ENCODE assay signal across 8 mouse cellular contexts in the genomic region with DNA sequence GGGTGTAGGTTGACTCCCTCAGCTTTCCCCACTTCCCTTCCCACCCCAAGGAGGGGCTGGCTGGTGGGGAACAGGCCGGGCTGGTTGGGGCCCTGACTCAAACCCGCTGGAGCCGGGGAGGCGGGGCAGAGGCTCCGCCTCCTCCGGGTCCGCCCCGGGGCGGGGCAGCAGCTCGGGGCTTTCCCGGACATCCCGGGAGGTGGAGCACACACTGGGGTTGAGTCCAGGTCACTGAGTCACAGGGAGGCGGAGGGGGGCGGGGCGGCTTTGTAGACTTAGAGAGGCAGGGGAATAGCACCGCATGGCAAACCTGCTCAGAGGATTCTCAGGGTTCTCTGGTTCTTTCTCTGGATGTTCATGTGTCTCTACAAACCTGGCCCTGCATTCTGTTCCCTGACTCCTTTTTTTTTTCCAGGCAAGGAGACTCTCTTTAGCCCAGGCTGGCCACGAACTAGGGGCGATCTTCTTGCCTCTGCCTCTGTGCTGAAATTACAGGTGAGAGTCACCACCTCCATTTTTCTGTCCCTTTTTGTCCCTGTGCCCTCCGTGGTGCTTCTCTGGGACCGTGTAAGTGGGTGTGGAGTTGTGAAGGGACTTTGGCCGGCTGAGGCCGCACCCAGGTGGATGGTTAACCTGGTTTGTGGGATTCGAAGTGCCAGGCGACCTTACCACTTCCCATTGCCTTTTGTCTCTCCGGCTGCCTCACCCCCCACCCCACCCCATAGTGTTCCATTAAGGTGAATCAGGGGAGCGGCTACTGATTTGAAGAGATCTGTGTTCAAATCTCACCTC. TPM values are rescaled to one million over a fixed set of nuclear protein-coding genes. Genes with fewer than 3 reads are reported as not detected.
DNase-seq lines count a peak whose midpoint lies in the region; ATAC-seq and TF ChIP-seq lines count a peak whose summit lies in the region.

No protein-coding gene starts in this region.

- no peak for TF ChIP-seq CTCF in Patski (IDR thresholded peaks at IDR 0.05)
- TF ChIP-seq CTCF in kidney, postnatal 0 days (IDR thresholded peaks at IDR 0.05; ENCODE audit: low read depth): no peak

- POLR2A ChIA-PET in Patski (lab: Charles Lee): interaction anchor here (0.9 to 1.1 kb wide), 2 partner anchors 18 to 21 kb away, joined by 3 to 4 read pairs; no protein-coding TSS in a partner anchor

- no peak overlapping the region for H3K4me3 ChIP-seq in embryonic facial prominence, embryonic 11.5 days (ENCODE audit: low read depth, low read length)
- no peak overlapping the region for H3K4me3 ChIP-seq in heart, embryonic 14.5 days (ENCODE audit: control insufficient read depth in 1 of 2, insufficient read depth in 1 of 2, low read depth in 1 of 2, low read length in 2 of 2)
- no peak overlapping the region for H3K4me3 ChIP-seq in kidney, postnatal 0 days (replicated peaks; ENCODE audit: low read depth, low read length)
- no peak overlapping the region for H3K4me3 ChIP-seq in macrophage (ENCODE audit: inconsistent target)

- CTCF ChIA-PET in Patski (lab: Charles Lee): interaction anchor here (1.4 to 1.5 kb wide), 2 partner anchors 15 to 20 kb away, joined by 3 to 7 read pairs; no protein-coding TSS in a partner anchor

- H3K4me2 ChIP-seq in embryonic facial prominence, embryonic 11.5 days (ENCODE audit: low read depth, low read length): peak overlapping the region; percentile 23; the same call in 1 of the 2 replicates
- H3K4me2 ChIP-seq in heart, embryonic 14.5 days (ENCODE audit: low read length): peak overlapping the region; percentile 36
- peak overlapping the region; percentile 32 for H3K4me2 ChIP-seq in kidney, postnatal 0 days (ENCODE audit: low read length)

- H3K27me3 ChIP-seq in Patski: no peaks in the 10 kb centered on the region
- H3K27me3 ChIP-seq in embryonic facial prominence, embryonic 11.5 days (ENCODE audit: control insufficient read depth, insufficient read depth, low read length): peaks cover 14% of the 10 kb centered on the region
- peaks cover 22% of the 10 kb centered on the region for H3K27me3 ChIP-seq in heart, embryonic 14.5 days (ENCODE audit: control insufficient read depth, insufficient read depth, low read length)
- H3K27me3 ChIP-seq in kidney, postnatal 0 days (ENCODE audit: insufficient read depth, low read length): no peaks in the 10 kb centered on the region; the same call in 1 of the 2 replicates

- peaks cover 27% of the 10 kb centered on the region; the same call in 1 of the 2 replicates for H3K79me2 ChIP-seq in macrophage (ENCODE audit: inconsistent target)

- H3K9ac ChIP-seq in embryonic facial prominence, embryonic 11.5 days (replicated peaks; ENCODE audit: low read length): 0 out of 2 replicates have a peak overlapping the region, but pooled peaks have one; percentile 15
- H3K9ac ChIP-seq in heart, embryonic 14.5 days (ENCODE audit: low read length): no peak overlapping the region
- H3K9ac ChIP-seq in kidney, postnatal 0 days (ENCODE audit: low read depth, low read length): 0 out of 2 replicates have a peak overlapping the region, but pooled peaks have one; percentile 9

- no peaks in the 10 kb centered on the region for H3K9me3 ChIP-seq in embryonic facial prominence, embryonic 11.5 days (replicated peaks; ENCODE audit: control insufficient read depth, low read length)
- H3K9me3 ChIP-seq in heart, embryonic 14.5 days (ENCODE audit: control insufficient read depth, low read length): no peaks in the 10 kb centered on the region
- no peaks in the 10 kb centered on the region for H3K9me3 ChIP-seq in kidney, postnatal 0 days (replicated peaks; ENCODE audit: low read length)

- in situ Hi-C loops in Patski (cut with MboI; ENCODE audit: low pct_unique_long_range_greater_than_20kb): no loop called here

- peak; percentile 90 for DNase-seq in 3T3-L1 (ENCODE audit: low read depth, low spot score)
- DNase-seq in Patski (ENCODE audit: low read depth, low spot score): no peak
- DNase-seq in embryonic facial prominence, embryonic 11.5 days (ENCODE audit: low spot score): peak; percentile 90
- peak; percentile 88 for DNase-seq in kidney, postnatal 0 days (ENCODE audit: low spot score)
- peak; percentile 83 for DNase-seq in skeletal muscle tissue, adult 2 months (ENCODE audit: low read depth, low spot score)
- DNase-seq in yolk sac, embryonic 10.5 days (ENCODE audit: low spot score): peak; percentile 91

- 23% methylated on average over 26 of the region's 26 CpGs for whole genome bisulfite sequencing in embryonic facial prominence, embryonic 11.5 days
- 23% methylated on average over 26 of the region's 26 CpGs for WGBS in heart, embryonic 14.5 days
- 24% methylated on average over 19 of the region's 26 CpGs for WGBS in kidney, postnatal 0 days
- 23% methylated on average over 21 of the region's 26 CpGs for WGBS in macrophage (ENCODE audit: missing documents)

- ATAC-seq in Patski: peak; percentile 64
- peak; percentile 80 for ATAC-seq in embryonic facial prominence, embryonic 11.5 days (replicated peaks; ENCODE audit: insufficient number of reproducible peaks, low FRiP score, low TSS enrichment, low read depth)
- peak; percentile 71 for ATAC-seq in heart, embryonic 14.5 days (ENCODE audit: insufficient number of reproducible peaks, insufficient read depth, low FRiP score, low read depth)
- peak; percentile 91 for ATAC-seq in kidney, postnatal 0 days (replicated peaks; ENCODE audit: low FRiP score, low read depth)

- H3K27ac ChIP-seq in embryonic facial prominence, embryonic 11.5 days (replicated peaks; ENCODE audit: low read depth, low read length): peak overlapping the region; percentile 83
- peak overlapping the region in 1 of 2 experiments; percentile 58; a peak in 2 of 4 replicates for H3K27ac ChIP-seq in heart, embryonic 14.5 days (replicated peaks in 1 of 2; ENCODE audit: control insufficient read depth in 1 of 2, insufficient read depth in 1 of 2, low read depth in 2 of 2, low read length in 2 of 2)
- H3K27ac ChIP-seq in kidney, postnatal 0 days: peak overlapping the region; percentile 91
- H3K27ac ChIP-seq in macrophage: peak overlapping the region; percentile 100

- H3K4me1 ChIP-seq in embryonic facial prominence, embryonic 11.5 days (ENCODE audit: control insufficient read depth, insufficient read depth, low read length): peaks cover 8% of the 10 kb centered on the region; the same call in 1 of the 2 replicates
- H3K4me1 ChIP-seq in heart, embryonic 14.5 days (ENCODE audit: control insufficient read depth in 2 of 2, insufficient read depth in 2 of 2, low read length in 2 of 2): peaks cover 13 to 27% of the 10 kb centered on the region in 2 experiments
- peaks cover 20% of the 10 kb centered on the region for H3K4me1 ChIP-seq in kidney, postnatal 0 days (replicated peaks; ENCODE audit: insufficient read depth, low read length)

- H3K36me3 ChIP-seq in embryonic facial prominence, embryonic 11.5 days (replicated peaks; ENCODE audit: control insufficient read depth, insufficient read depth, low read depth, low read length): no peaks in the 10 kb centered on the region
- no peaks in the 10 kb centered on the region for H3K36me3 ChIP-seq in heart, embryonic 14.5 days (ENCODE audit: control insufficient read depth, insufficient read depth, low read length)
- no peaks in the 10 kb centered on the region for H3K36me3 ChIP-seq in kidney, postnatal 0 days (ENCODE audit: insufficient read depth, low read length)
- H3K36me3 ChIP-seq in macrophage (ENCODE audit: inconsistent target): peaks cover 7% of the 10 kb centered on the region; the same call in 1 of the 2 replicates

RNA-seq across cellular contexts. Expression of a gene that starts 1.8 kb away (rescaled TPM):
- polyA plus RNA-seq in Patski (2021) (70.5 TPM), macrophage (2018) (11.2 to 30.9 TPM (median 23.0 TPM) in 3 replicates)
- polyA plus RNA-seq in embryonic facial prominence, embryonic 11.5 days (2014; fragmentation: Nextera tagmentation; extraction: Ambion mirVana): 1.4 and 2.2 TPM in 2 replicates
- polyA plus RNA-seq in heart, embryonic 14.5 days (2014; fragmentation: Nextera tagmentation; extraction: Ambion mirVana): 1.7 and 2.0 TPM in 2 replicates
- polyA plus RNA-seq in kidney, postnatal 0 days (2015; fragmentation: Nextera tagmentation; extraction: Ambion mirVana): 3.5 and 3.8 TPM in 2 replicates
- total RNA-seq in macrophage (2018; cell fraction: chromatin; rRNA removed): 100 to 1,000 TPM in 19 of 26 experiments, 10 to 100 TPM in 7; 42.2 to 379 (median 140) TPM
- 100 to 1,000 TPM in 3 of 26 experiments, 10 to 100 TPM in 23; 34.3 to 219 (median 64.3) TPM for total RNA-seq in macrophage (2018; cell fraction: cytosol; rRNA removed)
- 100 to 1,000 TPM in 12 of 26 experiments, 10 to 100 TPM in 14; 38.6 to 381 (median 86.0) TPM for total RNA-seq in macrophage (2018; cell fraction: nucleus; rRNA removed)

RNA-seq across cellular contexts. Expression of a gene that starts 27.4 kb away (rescaled TPM):
- polyA plus RNA-seq in Patski (2021) (0.10 TPM), macrophage (2018) (not detected in 3 replicates)
- not detected in 2 replicates for polyA plus RNA-seq in embryonic facial prominence, embryonic 11.5 days (2014; fragmentation: Nextera tagmentation; extraction: Ambion mirVana)
- polyA plus RNA-seq in heart, embryonic 14.5 days (2014; fragmentation: Nextera tagmentation; extraction: Ambion mirVana): not detected in 2 replicates
- polyA plus RNA-seq in kidney, postnatal 0 days (2015; fragmentation: Nextera tagmentation; extraction: Ambion mirVana): not detected in 2 replicates
- total RNA-seq in macrophage (2018; cell fraction: chromatin; rRNA removed): 1 to 10 TPM in 1 of 26 experiments, under 1 TPM in 3, not detected in 22; 0.53 to 1.4 (median 0.89) TPM
- under 1 TPM in 2 of 26 experiments, not detected in 24; 0.11 to 0.14 TPM for total RNA-seq in macrophage (2018; cell fraction: cytosol; rRNA removed)
- under 1 TPM in 5 of 26 experiments, not detected in 21; 0.54 to 0.77 (median 0.65) TPM for total RNA-seq in macrophage (2018; cell fraction: nucleus; rRNA removed)

RNA-seq across cellular contexts. Expression of a gene that starts 27.8 kb away (rescaled TPM):
- polyA plus RNA-seq in Patski (2021) (0.15 TPM), macrophage (2018) (not detected in 3 replicates)
- polyA plus RNA-seq in embryonic facial prominence, embryonic 11.5 days (2014; fragmentation: Nextera tagmentation; extraction: Ambion mirVana): 1.1 and 1.7 TPM in 2 replicates
- polyA plus RNA-seq in heart, embryonic 14.5 days (2014; fragmentation: Nextera tagmentation; extraction: Ambion mirVana): 0.53 TPM in 1 of 2 replicates, not detected in the other
- polyA plus RNA-seq in kidney, postnatal 0 days (2015; fragmentation: Nextera tagmentation; extraction: Ambion mirVana): 14.6 and 16.9 TPM in 2 replicates
- not detected for total RNA-seq in macrophage (2018; cell fraction: chromatin; rRNA removed)
- not detected for total RNA-seq in macrophage (2018; cell fraction: cytosol; rRNA removed)
- 1 to 10 TPM in 1 of 26 experiments, not detected in 25; 1.5 TPM for total RNA-seq in macrophage (2018; cell fraction: nucleus; rRNA removed)

RNA-seq across cellular contexts. Expression of a gene that starts 36.7 kb away (rescaled TPM):
- polyA plus RNA-seq in Patski (2021) (not detected), macrophage (2018) (0.18 to 0.82 TPM (median 0.22 TPM) in 3 replicates)
- not detected in 2 replicates for polyA plus RNA-seq in embryonic facial prominence, embryonic 11.5 days (2014; fragmentation: Nextera tagmentation; extraction: Ambion mirVana)
- polyA plus RNA-seq in heart, embryonic 14.5 days (2014; fragmentation: Nextera tagmentation; extraction: Ambion mirVana): not detected in 2 replicates
- not detected in 2 replicates for polyA plus RNA-seq in kidney, postnatal 0 days (2015; fragmentation: Nextera tagmentation; extraction: Ambion mirVana)
- 10 to 100 TPM in 1 of 26 experiments, 1 to 10 TPM in 25; 2.7 to 11.9 (median 5.6) TPM for total RNA-seq in macrophage (2018; cell fraction: chromatin; rRNA removed)
- total RNA-seq in macrophage (2018; cell fraction: cytosol; rRNA removed): 1 to 10 TPM in 1 of 26 experiments, under 1 TPM in 25; 0.20 to 1.1 (median 0.32) TPM
- total RNA-seq in macrophage (2018; cell fraction: nucleus; rRNA removed): 1 to 10 TPM; 1.7 to 7.0 (median 3.7) TPM

RNA-seq across cellular contexts. Expression of a gene that starts 53.6 kb away (rescaled TPM):
- polyA plus RNA-seq in Patski (2021): 70.3 TPM
- polyA plus RNA-seq in embryonic facial prominence, embryonic 11.5 days (2014; fragmentation: Nextera tagmentation; extraction: Ambion mirVana): 43.8 and 52.0 TPM in 2 replicates
- 293 and 321 TPM in 2 replicates for polyA plus RNA-seq in heart, embryonic 14.5 days (2014; fragmentation: Nextera tagmentation; extraction: Ambion mirVana)
- polyA plus RNA-seq in kidney, postnatal 0 days (2015; fragmentation: Nextera tagmentation; extraction: Ambion mirVana): 378 and 394 TPM in 2 replicates
- 1 to 10 TPM in 2 of 26 experiments, under 1 TPM in 3, not detected in 21; 0.35 to 3.0 (median 0.62) TPM for total RNA-seq in macrophage (2018; cell fraction: chromatin; rRNA removed)
- under 1 TPM; 0.06 to 0.91 (median 0.33) TPM for total RNA-seq in macrophage (2018; cell fraction: cytosol; rRNA removed)
- total RNA-seq in macrophage (2018; cell fraction: nucleus; rRNA removed): 1 to 10 TPM in 4 of 26 experiments, under 1 TPM in 13, not detected in 9; 0.25 to 2.5 (median 0.57) TPM
- 0.12 to 0.15 TPM (median 0.14 TPM) in 3 replicates for polyA plus RNA-seq in macrophage (2018)
